Mouse (Mus musculus) intestine, postnatal 0 days (tissue): ENCODE data around the gene Zfp646. TPM values are rescaled to one million over a fixed set of nuclear protein-coding genes. Genes with fewer than 3 reads are reported as not detected.

ENCODE experiments used
- ATAC-seq: fragments of 200-750 bp; cut with Nextera tagmentation; 2 replicates; pipeline ENCODE4 v1.8.0; 2017; ENCODE audit warnings: mild to moderate bottlenecking, moderate TSS enrichment, moderate library complexity
- H3K27ac ChIP-seq: fragments of 300-500 bp; sonication (generic); 2 replicates; pipeline ENCODE4 v1.5.1; 2014; ENCODE audit warnings: mild to moderate bottlenecking, low read depth, low read length, moderate library complexity
- H3K27me3 ChIP-seq: fragments of 300-500 bp; sonication (generic); replicated peaks from 2 replicates; pipeline ENCODE4 v1.6.1; 2014; ENCODE audit warnings: low read length, mixed read lengths; ENCODE audit not compliant: control insufficient read depth, insufficient read depth
- H3K36me3 ChIP-seq: fragments of 300-500 bp; sonication (generic); 2 replicates; pipeline ENCODE4 v1.6.1; 2014; ENCODE audit warnings: mild to moderate bottlenecking, moderate library complexity; ENCODE audit not compliant: control insufficient read depth, insufficient read depth
- H3K4me1 ChIP-seq: fragments of 300-500 bp; sonication (generic); replicated peaks from 2 replicates; pipeline ENCODE4 v1.6.1; 2014; ENCODE audit warnings: antibody characterized with exemption, low read length, mixed read lengths; ENCODE audit not compliant: control insufficient read depth, insufficient read depth
- H3K4me2 ChIP-seq: fragments of 300-500 bp; sonication (generic); replicated peaks from 2 replicates; pipeline ENCODE4 v1.6.1; 2014; ENCODE audit warnings: low read depth, mild to moderate bottlenecking, moderate library complexity
- H3K4me3 ChIP-seq: fragments of 300-500 bp; sonication (generic); 2 replicates; pipeline ENCODE4 v1.5.1; 2014; ENCODE audit warnings: low read depth, low read length
- H3K9ac ChIP-seq: fragments of 300-500 bp; sonication (generic); 2 replicates; pipeline ENCODE4 v1.6.1; 2014; ENCODE audit warnings: mild to moderate bottlenecking, low read depth, low read length
- H3K9me3 ChIP-seq: fragments of 300-500 bp; sonication (generic); 2 replicates; pipeline ENCODE4 v1.6.1; 2016; ENCODE audit warnings: mixed run types; ENCODE audit not compliant: control insufficient read depth
- CTCF ChIP-seq: sonication (generic); IDR thresholded peaks from 2 replicates; pipeline ENCODE4 v1.5.1; 2016; ENCODE audit warnings: low read depth, mild to moderate bottlenecking, control low read depth, antibody characterized with exemption, moderate library complexity
- WGBS: fragments of 180-500 bp; shearing (Covaris S2); extraction: QIAGEN DNeasy Blood & Tissue Kit; methylation state at CpG from one replicate; pipeline ENCODE4 v1.1.7; 2014; 5-methylcytosine and 5-hydroxymethylcytosine counted together
- polyA plus RNA-seq: library from polyadenylated mRNA; unstranded; fragments of >200 nt; fragmentation: Nextera tagmentation; extraction: Ambion mirVana; gene quantifications from 2 replicates; pipeline ENCODE4 v1.2.1, GENCODE M21; 2015

The Zfp646 gene
- polyA plus RNA-seq, 1 experiment from 2014 or later = 4.5 TPM

- H3K9me3 ChIP-seq = no peaks in the 10 kb centered on the region
- no peaks in the 10 kb centered on the region for H3K27me3 ChIP-seq
- H3K27ac ChIP-seq = peak overlapping the region; percentile 95
- H3K9ac ChIP-seq = peak overlapping the region; percentile 74
- peak overlapping the region; percentile 86 for H3K4me2 ChIP-seq
- H3K4me3 ChIP-seq = peak overlapping the region; percentile 83
- H3K4me1 ChIP-seq = no peaks in the 10 kb centered on the region; the same call in 1 of the 2 replicates
- under 1% methylated on average over 45 of the region's 46 CpGs for WGBS
- peak; percentile 88 for ATAC-seq
- peaks cover 30% of the 10 kb centered on the region for H3K36me3 ChIP-seq
- peak; percentile 29; the same call in 1 of the 2 replicates for TF ChIP-seq CTCF
These were observed 34.6 kb upstream of the Zfp646 start for GRCm38 (mm10) chr7:127841340-127842000.

- no peaks in the 10 kb centered on the region for H3K27me3 ChIP-seq
- peak; percentile 62 for ATAC-seq
- H3K4me1 ChIP-seq = no peaks in the 10 kb centered on the region; the same call in 1 of the 2 replicates
- peak overlapping the region; percentile 86 for H3K4me2 ChIP-seq
- H3K9me3 ChIP-seq = no peaks in the 10 kb centered on the region
- WGBS = under 1% methylated on average over 40 of the region's 40 CpGs
- peaks cover 36% of the 10 kb centered on the region for H3K36me3 ChIP-seq
- H3K27ac ChIP-seq = peak overlapping the region; percentile 95
- H3K4me3 ChIP-seq = peak overlapping the region; percentile 83
- no peak for TF ChIP-seq CTCF
- peak overlapping the region; percentile 74 for H3K9ac ChIP-seq
These were observed 33.9 kb upstream of the Zfp646 start for GRCm38 (mm10) chr7:127842001-127842718.

- whole genome bisulfite sequencing = 62% methylated on average over 6 of the region's 6 CpGs
- no peak overlapping the region; the same call in 1 of the 2 replicates for H3K27ac ChIP-seq
- H3K9me3 ChIP-seq = no peaks in the 10 kb centered on the region
- H3K4me1 ChIP-seq = no peaks in the 10 kb centered on the region
- H3K4me3 ChIP-seq = no peak overlapping the region
- H3K4me2 ChIP-seq = no peak overlapping the region
- no peak overlapping the region for H3K9ac ChIP-seq
- no peaks in the 10 kb centered on the region for H3K27me3 ChIP-seq
- ATAC-seq = no peak
- TF ChIP-seq CTCF = no peak
- H3K36me3 ChIP-seq = peaks cover 25% of the 10 kb centered on the region
These were observed 25.8 kb upstream of the Zfp646 start for GRCm38 (mm10) chr7:127849973-127850875.

GRCm38 (mm10) chr7:127850906-127851305, 25.1 kb upstream of the Zfp646 start:
- peaks cover 21% of the 10 kb centered on the region for H3K36me3 ChIP-seq
- WGBS = 46% methylated on average over 5 of the region's 5 CpGs
- TF ChIP-seq CTCF = no peak
- no peak overlapping the region for H3K4me2 ChIP-seq
- no peaks in the 10 kb centered on the region for H3K27me3 ChIP-seq
- H3K9ac ChIP-seq = no peak overlapping the region
- no peaks in the 10 kb centered on the region for H3K9me3 ChIP-seq
- H3K4me3 ChIP-seq = no peak overlapping the region
- H3K4me1 ChIP-seq = no peaks in the 10 kb centered on the region
- no peak overlapping the region; the same call in 1 of the 2 replicates for H3K27ac ChIP-seq
- 0 out of 2 replicates have a peak, but pooled peaks have one; percentile 19 for ATAC-seq

- Histone ChIP-seq H3K9me3 (no peaks in the 10 kb centered on the region), H3K27me3 (no peaks in the 10 kb centered on the region), H3K27ac (no peak overlapping the region), H3K4me3 (no peak overlapping the region), H3K4me2 (no peak overlapping the region), H3K4me1 (no peaks in the 10 kb centered on the region), H3K36me3 (no peaks in the 10 kb centered on the region), H3K9ac (no peak overlapping the region)
- TF ChIP-seq CTCF = no peak
- 87% methylated on average over 6 of the region's 6 CpGs for WGBS
- no peak for ATAC-seq
These were observed 17.8 kb upstream of the Zfp646 start for GRCm38 (mm10) chr7:127858258-127858657.

- H3K9ac ChIP-seq = no peak overlapping the region
- no peak overlapping the region for H3K4me3 ChIP-seq
- 94% methylated on average over 12 of the region's 12 CpGs for WGBS
- ATAC-seq = no peak
- no peaks in the 10 kb centered on the region for H3K27me3 ChIP-seq
- no peak for TF ChIP-seq CTCF
- H3K9me3 ChIP-seq = no peaks in the 10 kb centered on the region
- H3K4me1 ChIP-seq = no peaks in the 10 kb centered on the region
- peaks cover 36% of the 10 kb centered on the region for H3K36me3 ChIP-seq
- H3K4me2 ChIP-seq = no peak overlapping the region
- H3K27ac ChIP-seq = no peak overlapping the region
These were observed 9.6 kb upstream of the Zfp646 start for GRCm38 (mm10) chr7:127866434-127866833.
